Mouse (Mus musculus): Measurements from ENCODE around the gene Sertad4.

- TF ChIP-seq RAD21 (IDR thresholded peaks at IDR 0.05; ENCODE audit: low read depth, low read length), result no peak
- TF ChIP-seq POLR2AphosphoS2 (IDR thresholded peaks at IDR 0.05; ENCODE audit: low read length), result no peak
Observed at GRCm38 (mm10) chr1:192815789-192816188, 39.8 kb downstream of the Sertad4 start.
